Mouse (Mus musculus) ES-E14 (cell line): ENCODE measurements around the gene Taok3. TPM values are rescaled to one million over a fixed set of nuclear protein-coding genes. Genes with fewer than 3 reads are reported as not detected.

Experiments
- DNase-seq: peaks from one replicate; pipeline ENCODE4 v3.0.0-alpha.2; 2013; ENCODE audit warnings: low read depth, low spot score
- H3K27ac ChIP-seq: 2 replicates; pipeline ENCODE4 v1.5.1; 2012; ENCODE audit warnings: low read depth, mild to moderate bottlenecking, low read length, moderate library complexity, mixed read lengths; ENCODE audit not compliant: poor library complexity, insufficient read depth, severe bottlenecking
- H3K36me3 ChIP-seq: 2 replicates; pipeline ENCODE4 v1.6.1; 2012; ENCODE audit warnings: mild to moderate bottlenecking, low read length, moderate library complexity, mixed read lengths; ENCODE audit not compliant: control insufficient read depth, poor library complexity, insufficient read depth, severe bottlenecking
- H3K4me1 ChIP-seq, 2 experiments: fragments of 150-350 bp in 1 of 2; sonication (generic) in 1 of 2; 2 replicates each; pipeline ENCODE4 v1.6.1; 2012; ENCODE audit warnings: low read length in 2 of 2, mild to moderate bottlenecking in 1 of 2, mixed read lengths in 1 of 2; ENCODE audit not compliant: control insufficient read depth in 2 of 2, insufficient read depth in 2 of 2, poor library complexity in 1 of 2
- H3K4me3 ChIP-seq, 2 experiments: fragments of 150-350 bp in 1 of 2; sonication (generic) in 1 of 2; 2 replicates each; pipeline ENCODE4 v1.5.1; 2012; ENCODE audit warnings: low read length in 2 of 2, low read depth in 1 of 2, mild to moderate bottlenecking in 1 of 2, mixed read lengths in 1 of 2; ENCODE audit not compliant: insufficient read depth in 1 of 2, poor library complexity in 1 of 2, severe bottlenecking in 1 of 2
- H3K9ac ChIP-seq: 2 replicates; pipeline ENCODE4 v1.6.1; 2012; ENCODE audit warnings: low read depth, mild to moderate bottlenecking, low read length, mixed read lengths; ENCODE audit not compliant: poor library complexity, insufficient read depth, severe bottlenecking
- H3K9me3 ChIP-seq: fragments of 150-350 bp; sonication (generic); 2 replicates; pipeline ENCODE4 v1.6.1; 2012; ENCODE audit warnings: low read depth, mild to moderate bottlenecking, low read length; ENCODE audit not compliant: control insufficient read depth, insufficient read depth
- CHD2 ChIP-seq: IDR thresholded peaks from 2 replicates; pipeline ENCODE4 v1.6.1; 2014; ENCODE audit warnings: mild to moderate bottlenecking, low read depth, low read length, inconsistent platforms
- HCFC1 ChIP-seq: IDR thresholded peaks from 2 replicates; pipeline ENCODE4 v1.6.1; 2012; ENCODE audit warnings: low read length, inconsistent platforms, borderline replicate concordance; ENCODE audit not compliant: insufficient read depth
- MAFK ChIP-seq: IDR thresholded peaks from 2 replicates; pipeline ENCODE4 v1.6.1; 2014; ENCODE audit warnings: mild to moderate bottlenecking, low read depth, low read length, inconsistent platforms; ENCODE audit not compliant: insufficient read depth
- ZC3H11A ChIP-seq: IDR thresholded peaks from 2 replicates; pipeline ENCODE4 v1.6.1; 2012; ENCODE audit warnings: low read depth, mild to moderate bottlenecking, inconsistent platforms, low read length, borderline replicate concordance
- ZNF384 ChIP-seq: IDR thresholded peaks from 2 replicates; pipeline ENCODE4 v1.6.1; 2012; ENCODE audit warnings: low read depth, low read length, inconsistent platforms
- in situ Hi-C, 2 experiments: fragments of 600-800 bp; cut with MboI; formaldehyde crosslinking; loops; one replicate each; pipeline ENCODE4 v1.15.1; 2025; ENCODE audit warnings: low sequenced_read_pairs in 2 of 2, inconsistent platforms in 1 of 2; ENCODE audit not compliant: unreplicated experiment in 2 of 2
- total RNA-seq: library from RNA; depleted of rRNA; stranded (reverse); fragments of 300-350 nt; gene quantifications from 2 replicates; pipeline ENCODE4 v1.2.3, GENCODE M21; 2012; rRNA removed

Taok3 gene
- total RNA-seq: 6.9 and 10.0 TPM in 2 replicates

DNA sequence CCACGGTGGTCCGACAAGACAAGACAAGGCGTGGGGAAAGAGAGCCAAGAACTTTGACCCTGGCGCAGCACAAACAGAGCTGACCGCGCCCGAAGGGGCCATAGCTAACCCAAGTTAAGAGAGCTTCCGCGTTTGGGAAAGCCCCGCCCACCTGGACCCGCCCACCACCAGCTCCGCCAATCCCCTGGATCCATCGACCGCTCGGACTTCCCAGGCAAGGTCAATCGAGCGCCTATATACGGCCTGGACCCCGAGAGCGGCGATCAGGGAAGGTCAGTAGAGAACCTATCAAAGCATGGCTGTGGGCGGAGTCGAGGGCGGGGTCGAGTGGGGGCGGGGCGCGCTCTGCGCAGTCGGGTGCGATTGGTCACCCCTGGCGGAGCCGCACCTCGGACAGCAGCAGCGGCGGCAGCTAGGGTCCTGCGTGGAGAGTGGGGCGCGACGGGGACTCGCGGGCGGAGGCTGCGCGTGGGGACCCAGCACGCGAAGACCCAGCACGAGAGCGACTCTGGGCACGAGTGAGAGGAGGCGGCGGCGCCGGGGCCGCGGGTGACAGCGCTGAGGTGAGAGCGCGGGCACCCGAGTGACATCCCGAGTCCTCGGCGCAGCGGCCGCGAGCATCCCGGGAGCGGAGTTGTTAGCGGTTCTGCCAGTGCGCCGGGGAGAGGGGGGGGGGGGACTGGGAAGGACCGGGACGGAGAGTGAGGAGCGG, at the start of gene Taok3:
Taok3 (plus strand) TSS at position 353 of the 712 bp plus-strand sequence.
- Histone ChIP-seq H3K9me3 (no peaks in the 10 kb centered on the region), H3K9ac (peak within 1 kb of the TSS; percentile 75), H3K4me3 (peak within 1 kb of the TSS; percentile 87 to 99), H3K27ac (peak within 1 kb of the TSS; percentile 1; the same call in 1 of the 2 replicates), H3K36me3 (no peaks in the 10 kb centered on the region), H3K4me1 (peaks cover 0 to 19% of the 10 kb centered on the region in 2 experiments; a peak in 3 of 4 replicates)
- in situ Hi-C loops: no loop called here
- DNase-seq: peak; percentile 99
- TF ChIP-seq ZNF384 (peak; percentile 54; the same call in 1 of the 2 replicates), ZC3H11A (no peak), CHD2 (peak; percentile 69), MAFK (no peak), HCFC1 (peak; percentile 84)

DNA sequence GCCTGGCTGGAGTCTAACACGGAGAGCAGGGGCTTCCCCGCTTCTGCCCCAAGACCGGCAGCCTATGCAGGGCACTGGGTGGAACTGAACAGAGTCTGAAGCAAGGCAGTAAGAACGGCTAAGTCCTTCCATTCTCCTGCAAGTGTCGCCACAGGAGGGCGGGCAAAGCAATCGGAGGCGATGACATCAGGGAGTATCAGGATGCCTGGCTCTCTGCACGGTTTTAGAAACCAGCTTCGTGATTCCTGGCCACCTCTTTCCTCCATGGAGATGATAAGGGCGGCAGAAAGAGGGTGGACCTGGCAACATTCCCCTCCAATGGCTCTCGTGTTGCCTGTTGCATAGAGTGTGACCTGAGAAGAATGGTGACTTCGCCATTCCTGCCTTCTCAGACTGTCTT, 32.2 kb upstream of the Taok3 start:
- Histone ChIP-seq H3K4me3 (no peak overlapping the region), H3K36me3 (peaks cover 11% of the 10 kb centered on the region), H3K9ac (0 out of 2 replicates have a peak overlapping the region, but pooled peaks have one; percentile 5), H3K4me1 (peaks cover 0 to 18% of the 10 kb centered on the region in 2 experiments; a peak in 2 of 4 replicates), H3K27ac (no peak overlapping the region), H3K9me3 (no peaks in the 10 kb centered on the region)
- no peak for DNase-seq
- in situ Hi-C loops: no loop called here
- TF ChIP-seq ZC3H11A: no peak
- TF ChIP-seq ZNF384: no peak
- no peak for TF ChIP-seq CHD2
- TF ChIP-seq MAFK: no peak
- TF ChIP-seq HCFC1: no peak

DNA sequence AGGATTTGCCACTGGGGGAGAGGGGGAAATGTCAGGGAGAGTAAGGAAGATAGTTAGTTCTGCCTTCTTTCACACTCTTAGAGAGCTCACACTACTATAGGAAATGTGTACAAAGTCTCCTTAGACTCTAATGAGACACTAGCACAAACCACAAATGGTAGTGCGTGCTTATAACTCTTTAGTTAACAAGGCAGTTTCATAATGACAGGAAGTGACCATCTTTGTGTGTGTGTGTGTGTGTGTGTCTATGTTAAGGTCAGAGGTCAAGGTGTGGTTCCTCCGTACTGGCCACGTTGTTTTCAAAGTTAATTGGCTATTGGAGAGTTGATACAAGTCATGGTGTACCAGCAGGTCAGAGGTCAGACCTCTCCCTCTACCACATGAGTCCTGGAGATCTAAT, 30.8 kb upstream of the Taok3 start:
- Histone ChIP-seq H3K4me1 (peaks cover 0 to 19% of the 10 kb centered on the region in 2 experiments; a peak in 2 of 4 replicates), H3K9me3 (no peaks in the 10 kb centered on the region), H3K27ac (no peak overlapping the region), H3K4me3 (no peak overlapping the region), H3K36me3 (peaks cover 17% of the 10 kb centered on the region), H3K9ac (no peak overlapping the region)
- DNase-seq: no peak
- in situ Hi-C loops: no loop called here
- TF ChIP-seq HCFC1 (no peak), CHD2 (no peak), ZC3H11A (no peak), MAFK (no peak), ZNF384 (no peak)

DNA sequence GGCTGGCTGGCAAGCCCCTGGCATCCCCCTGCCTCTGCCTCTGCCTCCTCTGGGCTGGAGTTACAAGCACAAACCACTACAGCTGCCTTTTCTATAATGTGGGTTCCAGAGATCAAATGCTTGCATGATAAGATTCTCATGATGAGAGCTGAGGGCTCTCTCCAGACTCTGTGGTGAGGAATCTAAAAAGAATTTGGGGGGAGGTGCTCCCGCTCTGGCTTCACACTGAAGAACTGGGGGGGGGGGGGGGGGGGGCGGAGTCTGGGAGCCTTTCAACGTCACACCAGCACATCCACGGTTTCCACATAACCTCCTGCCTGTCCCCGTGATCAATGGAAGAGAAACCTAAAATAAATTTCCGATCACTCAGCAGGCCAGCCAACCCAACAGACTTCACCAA, 30.1 kb upstream of the Taok3 start:
- DNase-seq: no peak
- Histone ChIP-seq H3K27ac (no peak overlapping the region), H3K9me3 (no peaks in the 10 kb centered on the region), H3K4me3 (no peak overlapping the region), H3K4me1 (peaks cover 0 to 19% of the 10 kb centered on the region in 2 experiments; a peak in 2 of 4 replicates), H3K9ac (no peak overlapping the region), H3K36me3 (peaks cover 19% of the 10 kb centered on the region)
- TF ChIP-seq MAFK (no peak), CHD2 (no peak), ZC3H11A (no peak), ZNF384 (no peak), HCFC1 (no peak)
- in situ Hi-C loops: no loop called here
